Mouse (Mus musculus) CD4-positive, CD25-positive, alpha-beta regulatory T cell, adult 4 months (primary cell): ENCODE data around the gene Krt88. TPM values are rescaled to one million over a fixed set of nuclear protein-coding genes. Genes with fewer than 3 reads are reported as not detected.

Experiments
- ATAC-seq: one replicate; pipeline ENCODE4 v1.8.0; 2017
- polyA plus RNA-seq, 2 experiments: library from polyadenylated mRNA; unstranded; fragments of 100-300 nt; shearing (Covaris generic); gene quantifications; one replicate each; pipeline ENCODE4 v1.2.1; 2017

The Krt88 gene
- not detected for polyA plus RNA-seq

DNA sequence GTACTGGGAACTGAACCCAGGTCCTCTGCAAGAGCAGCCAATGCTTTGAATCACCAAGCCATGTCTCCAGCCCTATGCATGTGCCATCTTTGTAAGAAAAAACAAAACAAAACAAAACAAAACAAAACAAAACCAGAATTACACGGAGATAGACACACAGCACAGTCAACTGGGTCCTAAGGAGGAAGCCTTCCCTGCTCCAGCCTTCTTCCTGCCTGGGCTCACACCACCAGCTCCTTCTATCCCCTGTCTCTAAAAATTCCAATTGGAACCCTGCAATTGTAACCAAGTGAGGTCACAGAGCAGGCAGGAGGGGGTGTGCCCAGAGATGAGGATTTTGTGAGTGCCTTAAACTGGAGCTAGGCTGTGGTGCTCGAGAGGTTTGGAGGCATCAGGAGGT, at the start of gene Krt88:
Gene Krt88 (plus strand): TSS at position 301 of the 400 bp plus-strand sequence.
- no peak for ATAC-seq

DNA sequence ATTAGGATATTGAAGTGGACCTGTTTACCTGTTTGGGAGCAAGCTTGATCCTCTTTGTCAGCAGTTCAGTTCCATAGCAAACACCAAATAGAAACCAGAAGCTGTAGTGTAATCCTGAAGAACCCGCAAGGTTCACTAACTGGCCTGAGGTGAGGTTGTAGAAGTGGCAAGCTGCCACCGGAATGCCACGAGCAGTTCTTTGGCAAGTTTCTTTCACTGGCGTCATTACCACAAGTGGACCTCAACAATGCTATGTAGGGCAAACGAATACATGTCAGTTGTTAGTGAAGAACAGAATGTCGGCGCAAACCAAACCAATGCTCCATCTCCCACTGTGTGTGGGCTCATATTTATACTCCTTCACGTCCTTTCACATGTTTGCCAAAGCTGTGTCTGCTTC, 49.3 kb upstream of the Krt88 start:
- no peak for ATAC-seq

DNA sequence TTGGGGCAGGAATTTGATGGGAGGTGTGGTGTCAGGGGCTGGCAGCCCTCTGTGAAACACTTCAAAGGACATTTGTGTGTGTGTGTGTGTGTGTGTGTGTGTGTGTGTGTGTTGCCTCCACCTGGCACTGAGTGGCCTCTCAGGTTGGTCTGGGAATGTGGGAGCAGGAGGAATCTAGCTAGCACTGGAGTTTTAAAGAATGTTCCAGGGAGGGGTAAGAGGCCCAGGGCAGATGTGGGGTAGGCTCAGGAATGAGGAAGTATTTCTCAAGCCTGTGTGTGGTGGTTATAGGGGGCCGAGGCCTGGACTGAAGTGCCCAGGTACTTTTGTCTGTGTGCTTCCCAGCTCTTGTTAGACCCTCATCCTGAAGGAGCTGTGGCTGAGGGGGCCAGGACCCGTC, 36.8 kb upstream of the Krt88 start, which contains the start of gene Krt7:
Gene Krt7 (plus strand): TSS at position 269 of the 400 bp plus-strand sequence.
- ATAC-seq = no peak

GRCm38 (mm10) chr15:101412188-101412587, 35.4 kb upstream of the Krt88 start:
- no peak for ATAC-seq

DNA sequence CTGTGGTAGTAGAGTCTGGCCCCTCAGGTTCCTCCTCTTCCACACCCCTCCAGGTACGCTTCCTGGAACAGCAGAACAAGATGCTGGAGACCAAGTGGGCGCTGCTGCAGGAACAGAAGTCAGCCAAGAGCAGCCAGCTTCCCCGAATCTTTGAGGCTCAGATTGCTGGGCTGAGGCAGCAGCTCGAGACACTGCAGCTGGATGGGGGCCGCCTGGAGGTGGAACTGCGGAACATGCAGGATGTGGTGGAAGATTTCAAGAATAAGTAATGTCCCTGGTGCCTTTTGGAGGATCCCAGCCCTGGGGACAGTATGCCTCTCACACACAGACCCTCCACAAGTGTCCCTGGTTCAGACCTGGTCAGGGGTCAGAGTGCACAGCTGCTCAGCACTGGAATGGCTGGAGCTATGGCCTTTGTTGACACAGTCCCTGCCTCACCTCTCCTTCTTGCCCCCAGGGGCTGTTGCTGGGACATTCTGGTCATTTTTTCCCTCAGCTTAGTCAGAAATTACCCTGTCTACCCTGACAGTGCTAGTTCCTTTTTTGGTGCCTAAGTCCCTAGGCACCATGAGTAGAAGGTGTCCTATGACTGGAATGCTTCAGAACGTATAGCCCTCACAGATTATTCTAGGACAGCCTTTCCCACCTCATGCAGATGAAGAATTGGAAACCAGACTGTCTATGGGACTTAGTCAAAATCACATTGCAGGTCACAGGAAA, 33.5 kb upstream of the Krt88 start:
- ATAC-seq = no peak

- no peak for ATAC-seq
These were observed 32.6 kb upstream of the Krt88 start for GRCm38 (mm10) chr15:101414807-101415565.

- no peak for ATAC-seq
These were observed 28.6 kb upstream of the Krt88 start for GRCm38 (mm10) chr15:101418950-101419349.

GRCm38 (mm10) chr15:101420903-101421302, 26.6 kb upstream of the Krt88 start:
- no peak for ATAC-seq

DNA sequence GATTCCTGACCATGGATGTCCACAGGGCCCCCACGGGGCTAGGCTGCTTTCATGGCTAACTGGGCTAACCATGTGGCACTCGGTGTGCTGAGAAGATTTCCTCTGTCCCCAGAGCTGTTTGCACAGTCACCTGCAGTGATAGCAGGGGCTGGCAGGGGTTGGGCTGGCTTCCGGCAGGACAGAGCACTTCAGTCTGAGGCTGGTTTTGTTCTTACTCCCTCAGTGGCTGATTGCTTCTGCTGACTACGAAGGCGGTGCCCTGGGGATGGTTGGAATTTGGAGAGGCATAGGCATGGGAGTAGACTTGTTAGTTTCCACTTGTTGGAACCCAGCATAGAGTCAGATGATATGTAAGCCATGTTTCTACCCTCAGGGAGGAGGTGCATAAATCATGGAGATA, 22.6 kb upstream of the Krt88 start:
- no peak for ATAC-seq

DNA sequence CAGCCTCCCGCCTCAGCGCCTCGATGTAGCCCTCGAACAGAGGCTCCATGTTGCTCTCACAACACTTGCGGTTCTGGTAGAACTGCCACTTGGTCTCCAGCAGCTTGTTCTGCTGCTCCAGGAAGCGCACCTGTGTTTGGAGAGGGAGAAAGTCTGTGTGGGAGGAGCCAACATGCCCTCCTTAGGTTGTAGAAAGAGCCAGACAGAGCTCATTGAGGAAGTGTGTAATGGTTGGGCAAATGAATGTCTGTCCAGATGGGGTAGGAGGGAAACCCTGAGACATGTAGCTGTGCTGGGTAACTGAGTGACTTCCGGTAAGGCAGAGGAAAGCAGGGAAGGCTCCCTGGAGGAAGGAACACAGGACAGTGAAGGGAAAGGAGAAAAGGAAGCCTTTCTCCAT, 10.9 kb upstream of the Krt88 start:
- ATAC-seq = no peak

GRCm38 (mm10) chr15:101438555-101438954, 9.0 kb upstream of the Krt88 start, which contains the start of gene Krt87:
Krt87 (minus strand) TSS chr15:101438804.
- ATAC-seq = no peak

DNA sequence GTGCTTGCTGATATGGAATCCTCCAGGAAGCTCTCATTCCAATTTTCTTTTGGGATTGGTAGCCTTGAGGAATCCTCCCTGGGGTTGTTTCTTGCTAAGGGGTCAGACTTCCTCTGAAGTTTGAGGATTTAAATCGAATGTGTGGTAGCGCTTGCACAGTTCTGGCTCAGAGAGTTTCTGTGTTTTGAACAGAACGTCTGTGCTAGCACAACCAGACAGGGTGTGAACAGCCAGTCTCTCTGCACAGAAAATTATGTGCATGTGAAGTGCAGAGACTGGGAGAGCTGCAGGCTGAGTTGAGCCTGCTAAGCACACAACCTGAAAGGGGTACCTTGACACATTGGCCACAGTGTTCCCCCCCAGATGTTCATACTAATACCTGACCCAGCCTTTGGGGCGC, 6.7 kb upstream of the Krt88 start:
- ATAC-seq = no peak

DNA sequence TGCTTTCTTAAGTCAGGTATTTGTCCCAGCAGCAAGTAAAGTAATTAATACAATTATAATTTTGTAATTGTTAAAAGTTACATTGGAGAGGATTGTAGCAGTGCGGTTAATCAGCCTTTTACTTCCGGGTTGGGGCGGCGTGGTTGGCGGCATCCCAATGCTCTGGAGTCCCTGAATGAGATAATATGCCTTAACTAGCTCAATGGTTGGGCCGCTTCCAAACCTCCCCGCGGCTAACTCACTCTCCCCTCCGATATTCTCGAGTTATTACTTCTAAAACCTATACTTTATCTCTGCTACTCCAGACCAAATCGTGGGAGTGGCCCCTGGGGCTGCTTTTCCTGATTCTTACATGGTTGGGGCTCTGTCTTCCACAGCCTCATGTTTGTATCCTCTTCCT, 972 bp upstream of the Krt88 start:
- no peak for ATAC-seq

DNA sequence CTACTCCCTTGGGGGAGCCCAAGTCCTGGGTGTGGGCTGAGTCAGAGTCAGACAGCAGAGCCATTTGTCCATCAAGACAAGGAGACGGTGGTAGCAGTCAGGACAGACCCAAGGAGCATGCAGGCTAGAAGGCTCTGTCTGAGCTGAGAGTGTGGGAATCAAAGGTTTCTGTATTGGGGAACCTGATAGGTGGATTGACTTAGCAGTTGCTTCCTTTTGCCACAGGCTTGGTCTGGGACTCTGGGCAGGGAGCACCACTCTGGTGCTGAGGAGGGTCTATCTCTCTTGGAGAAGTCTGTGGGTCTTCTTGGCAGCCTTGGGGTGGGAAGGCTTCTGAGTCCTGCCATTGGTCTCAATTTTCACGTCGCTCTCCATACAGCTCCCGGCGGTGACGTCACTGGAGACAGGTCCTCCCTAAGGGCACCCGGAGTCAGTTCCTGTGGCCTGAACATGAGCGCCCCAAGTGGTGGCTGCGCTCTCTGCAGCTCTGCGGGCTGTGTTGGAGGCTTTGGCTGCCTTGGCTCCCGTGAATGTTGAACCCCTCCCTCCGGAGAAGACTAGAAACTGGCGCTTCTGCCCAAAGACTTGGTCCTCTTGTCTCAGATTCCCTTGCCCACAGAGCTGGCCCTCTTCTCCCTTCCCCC, 5.7 kb downstream of the Krt88 start:
- ATAC-seq = no peak

- ATAC-seq = no peak
These were observed 7.2 kb downstream of the Krt88 start for GRCm38 (mm10) chr15:101454774-101455173.

GRCm38 (mm10) chr15:101455292-101455691, 7.7 kb downstream of the Krt88 start:
- no peak for ATAC-seq

- ATAC-seq = no peak
These were observed 8.3 kb downstream of the Krt88 start for GRCm38 (mm10) chr15:101455891-101456290.

- no peak for ATAC-seq
These were observed 10.9 kb downstream of the Krt88 start for GRCm38 (mm10) chr15:101458361-101458930.

DNA sequence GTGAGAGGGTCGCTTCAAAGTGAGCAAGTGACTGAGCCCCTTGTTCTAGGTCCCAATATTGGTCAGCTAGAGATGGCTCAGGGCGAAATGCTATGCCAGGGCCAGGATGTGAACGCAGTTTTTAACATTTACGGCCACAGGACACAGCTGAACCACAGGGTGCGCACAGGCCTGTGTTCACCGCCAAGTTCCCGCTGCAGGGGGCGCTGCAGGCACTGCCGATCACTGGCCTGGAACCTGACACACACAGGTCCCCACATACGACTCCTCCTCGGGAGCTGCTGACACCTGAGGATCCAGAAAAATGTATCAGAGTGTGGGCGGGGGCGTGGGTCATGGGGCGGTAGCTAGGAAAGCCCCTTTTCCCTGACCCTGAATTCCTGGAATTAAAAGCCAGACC, 11.7 kb downstream of the Krt88 start:
- ATAC-seq = no peak

DNA sequence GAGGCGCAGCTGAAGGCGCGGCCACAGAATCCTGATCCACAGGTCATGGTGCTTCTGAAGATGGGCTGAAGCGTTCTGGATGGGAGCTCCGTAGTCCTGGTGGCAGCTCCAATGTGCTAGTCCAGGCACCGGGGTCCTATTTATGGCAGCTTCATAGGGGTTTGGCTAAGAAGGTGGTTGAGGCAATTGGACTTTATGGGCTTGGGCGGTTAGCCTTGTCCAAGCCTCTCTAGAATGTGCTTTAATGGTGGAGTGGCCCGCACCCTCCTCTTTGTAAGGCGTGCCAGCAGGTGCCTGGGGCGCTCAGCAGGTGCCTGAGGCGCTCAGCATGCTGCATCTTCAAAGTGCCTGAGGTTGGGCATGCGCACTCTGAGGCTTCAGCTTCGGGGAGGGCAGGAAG, 16.1 kb downstream of the Krt88 start, which contains the start of gene Krt81:
Gene Krt81 (minus strand): TSS at position 101 of the 400 bp plus-strand sequence.
- ATAC-seq = no peak

- no peak for ATAC-seq
These were observed 21.5 kb downstream of the Krt88 start for GRCm38 (mm10) chr15:101469093-101469492.

- ATAC-seq = no peak
These were observed 25.5 kb downstream of the Krt88 start, which contains the start of gene Krt86 for GRCm38 (mm10) chr15:101472952-101473528. Krt86 (plus strand) TSS chr15:101473478.
